ENCODE assay signal across 8 mouse cellular contexts in the genomic region with DNA sequence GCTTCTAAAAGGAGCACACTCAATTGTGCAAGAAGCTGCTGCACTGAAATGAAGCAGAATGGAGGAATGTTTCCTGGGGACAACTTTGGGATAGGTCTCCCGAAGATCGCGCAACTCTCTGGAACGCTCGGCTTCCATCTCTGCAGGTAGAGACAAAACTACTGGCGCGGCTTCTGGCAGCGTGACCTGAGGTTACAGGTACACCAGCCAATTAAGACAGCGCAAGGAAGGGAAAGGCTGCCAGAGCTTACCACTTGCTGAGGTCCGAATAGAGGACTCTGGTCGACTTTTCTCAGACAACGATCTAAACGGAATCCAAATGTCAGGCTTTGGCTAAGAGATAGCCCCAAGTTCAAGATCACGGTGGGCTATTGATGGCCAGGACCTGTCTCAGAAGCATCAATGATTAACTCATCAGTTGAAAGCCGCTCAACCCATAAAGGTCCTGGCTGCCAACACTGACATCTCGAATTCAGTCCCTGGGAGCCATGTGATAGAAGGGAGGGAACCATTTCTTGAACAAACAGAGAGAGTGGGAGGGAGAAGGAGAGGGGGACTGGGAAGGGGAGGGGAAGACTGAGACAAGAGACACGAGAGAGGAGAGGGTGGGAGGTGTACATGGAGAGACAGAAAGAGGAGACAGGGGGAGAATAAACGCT. TPM values are rescaled to one million over a fixed set of nuclear protein-coding genes. Genes with fewer than 3 reads are reported as not detected.
DNase-seq lines count a peak whose midpoint lies in the region; ATAC-seq and TF ChIP-seq lines count a peak whose summit lies in the region.

Gene Marc2, minus strand, starts transcription at position 360 of the 659 bp plus-strand sequence.

- TF ChIP-seq EP300 in heart, adult 2 months (IDR thresholded peaks at IDR 0.05; ENCODE audit: insufficient read depth, low read depth, low read length) = no peak
- 0 out of 4 replicates have a peak, but pooled peaks of 1 of the 2 experiments have one; percentile 3 for TF ChIP-seq EP300 in MEL (IDR thresholded peaks at IDR 0.05; ENCODE audit: low read depth in 1 of 2, low read length in 2 of 2)

- H3K9ac ChIP-seq in heart, adult 2 months (ENCODE audit: low read depth, low read length) = peak within 1 kb of the TSS; percentile 98
- H3K9ac ChIP-seq in MEL (ENCODE audit: control insufficient read depth, low read depth, low read length, poor library complexity, severe bottlenecking) = peak within 1 kb of the TSS; percentile 80
- H3K9ac ChIP-seq in midbrain, embryonic 12.5 days (replicated peaks) = peak within 1 kb of the TSS; percentile 83

- peak; percentile 31 for ATAC-seq in midbrain, embryonic 12.5 days (ENCODE audit: low FRiP score, low read depth)

- H3K36me3 ChIP-seq in heart, adult 2 months (ENCODE audit: control insufficient read depth, insufficient read depth, low read length) = no peaks in the 10 kb centered on the region
- peaks cover 0 to 9% of the 10 kb centered on the region in 2 experiments; a peak in 2 of 4 replicates for H3K36me3 ChIP-seq in MEL (ENCODE audit: control insufficient read depth in 1 of 2, insufficient read depth in 2 of 2, low read length in 2 of 2)
- H3K36me3 ChIP-seq in midbrain, embryonic 12.5 days = no peaks in the 10 kb centered on the region

- 2% methylated on average over 18 of the region's 18 CpGs for WGBS in heart, adult 2 months
- WGBS in midbrain, embryonic 12.5 days = 6% methylated on average over 18 of the region's 18 CpGs

- H3K27me3 ChIP-seq in heart, adult 2 months (ENCODE audit: control insufficient read depth, insufficient read depth, low read length) = no peaks in the 10 kb centered on the region
- no peaks in the 10 kb centered on the region for H3K27me3 ChIP-seq in MEL (ENCODE audit: control insufficient read depth in 1 of 2, insufficient read depth in 2 of 2, low read length in 2 of 2)
- peaks cover 40% of the 10 kb centered on the region for H3K27me3 ChIP-seq in midbrain, embryonic 12.5 days

- H3K4me2 ChIP-seq in midbrain, embryonic 12.5 days (replicated peaks) = peak within 1 kb of the TSS; percentile 87

- TF ChIP-seq POLR2A in heart, adult 2 months (IDR thresholded peaks at IDR 0.05; ENCODE audit: insufficient read depth, low read depth, low read length) = no peak
- TF ChIP-seq POLR2A in MEL (IDR thresholded peaks at IDR 0.05; ENCODE audit: control insufficient read depth in 1 of 2, insufficient read depth in 1 of 2, low read depth in 1 of 2, low read length in 2 of 2, poor library complexity in 1 of 2) = no peak

- H3K9me3 ChIP-seq in MEL (replicated peaks; ENCODE audit: insufficient read depth, low read length) = no peaks in the 10 kb centered on the region
- no peaks in the 10 kb centered on the region for H3K9me3 ChIP-seq in midbrain, embryonic 12.5 days

- peak in 1 of 2 experiments; percentile 28 for DNase-seq in heart, adult 2 months
- DNase-seq in heart, adult 9 months (ENCODE audit: low spot score in 2 of 2) = no peak
- DNase-seq in MEL (ENCODE audit: low read depth, low spot score) = peak; percentile 68
- peak; percentile 74 for DNase-seq in fat pad, adult 2 months (ENCODE audit: extremely low read depth, low read depth, low spot score)
- DNase-seq in heart, postnatal 25 days (ENCODE audit: low spot score) = no peak
- no peak for DNase-seq in layer of hippocampus, postnatal 25 days (ENCODE audit: extremely low spot score in 1 of 2, low spot score in 1 of 2)
- DNase-seq in testis, postnatal 10 days (ENCODE audit: low spot score) = no peak

- no peak for TF ChIP-seq RAD21 in MEL (IDR thresholded peaks at IDR 0.05; ENCODE audit: low read depth, low read length)

- peak within 1 kb of the TSS; percentile 97 for H3K27ac ChIP-seq in heart, adult 2 months
- H3K27ac ChIP-seq in MEL (ENCODE audit: control insufficient read depth, low read depth, low read length) = peak within 1 kb of the TSS; percentile 25
- H3K27ac ChIP-seq in midbrain, embryonic 12.5 days (replicated peaks) = peak within 1 kb of the TSS; percentile 10; the same call in 1 of the 2 replicates

- intact Hi-C loops in heart, adult 2 months (cut with DNase I) = loop anchor here (5.0 kb wide), 1 partner anchor 356 kb away; the partner anchor contains the start of gene Rab3gap2
- intact Hi-C loops in heart, postnatal 25 days (cut with DNase I) = no loop called here

- H3K4me1 ChIP-seq in heart, adult 2 months (ENCODE audit: control insufficient read depth, insufficient read depth, low read length) = peaks cover 11% of the 10 kb centered on the region
- H3K4me1 ChIP-seq in MEL (ENCODE audit: control insufficient read depth in 1 of 2, insufficient read depth in 2 of 2, low read length in 2 of 2) = peaks cover 10 to 11% of the 10 kb centered on the region in 2 experiments; a peak in 3 of 4 replicates
- peaks cover 15% of the 10 kb centered on the region for H3K4me1 ChIP-seq in midbrain, embryonic 12.5 days

- no peak for TF ChIP-seq CTCF in heart, adult 2 months (IDR thresholded peaks at IDR 0.05)
- no peak for TF ChIP-seq CTCF in MEL (IDR thresholded peaks at IDR 0.05 in 2 of 3, conservative IDR thresholded peaks at IDR 0.05 in 1 of 3; ENCODE audit: control insufficient read depth in 1 of 3, insufficient read depth in 1 of 3, low read depth in 2 of 3, low read length in 3 of 3, poor library complexity in 1 of 3, severe bottlenecking in 1 of 3)

- H3K4me3 ChIP-seq in heart, adult 2 months = peak within 1 kb of the TSS; percentile 98
- peak within 1 kb of the TSS; percentile 84 to 99 for H3K4me3 ChIP-seq in MEL (ENCODE audit: control insufficient read depth in 1 of 2, insufficient read depth in 1 of 2, low read depth in 2 of 2, low read length in 2 of 2)
- peak within 1 kb of the TSS; percentile 85 for H3K4me3 ChIP-seq in midbrain, embryonic 12.5 days

- peaks cover 1% of the 10 kb centered on the region; the same call in 1 of the 2 replicates for H3K79me2 ChIP-seq in heart, adult 2 months (replicated peaks; ENCODE audit: control insufficient read depth, insufficient read depth, low read length)
- H3K79me2 ChIP-seq in MEL (ENCODE audit: control insufficient read depth, insufficient read depth, low read length, poor library complexity) = peaks cover 23% of the 10 kb centered on the region

TF ChIP-seq in MEL, 35 proteins besides CTCF, POLR2A, EP300 and RAD21:
- TF ChIP-seq ZNF384 (IDR thresholded peaks at IDR 0.05; ENCODE audit: low read depth, low read length) = no peak
- no peak for TF ChIP-seq GABPA (IDR thresholded peaks at IDR 0.05; ENCODE audit: low read depth, low read length)
- TF ChIP-seq CHD2 (IDR thresholded peaks at IDR 0.05; ENCODE audit: low read length) = no peak
- TF ChIP-seq ETS1 (IDR thresholded peaks at IDR 0.05; ENCODE audit: low read depth, low read length) = 0 out of 2 replicates have a peak, but pooled peaks have one; percentile 8
- no peak for TF ChIP-seq MAFK (IDR thresholded peaks at IDR 0.05; ENCODE audit: borderline replicate concordance, low read depth, low read length)
- peak; percentile 22; the same call in 1 of the 2 replicates for TF ChIP-seq MAX (IDR thresholded peaks at IDR 0.05; ENCODE audit: low read length)
- no peak for TF ChIP-seq NELFE (IDR thresholded peaks at IDR 0.05; ENCODE audit: low read depth, low read length)
- peak; percentile 5; the same call in 1 of the 2 replicates for TF ChIP-seq MXI1 (IDR thresholded peaks at IDR 0.05; ENCODE audit: low read depth, low read length)
- peak; percentile 45; the same call in 1 of the 2 replicates for TF ChIP-seq USF1 (IDR thresholded peaks at IDR 0.05; ENCODE audit: low read depth, low read length)
- no peak for TF ChIP-seq TAL1 (IDR thresholded peaks at IDR 0.05; ENCODE audit: low read length)
- no peak; the same call in 1 of the 2 replicates for TF ChIP-seq TBP (IDR thresholded peaks at IDR 0.05; ENCODE audit: low read depth, low read length)
- no peak for TF ChIP-seq CHD1 (IDR thresholded peaks at IDR 0.05; ENCODE audit: low read depth, low read length)
- no peak for TF ChIP-seq KAT2A (conservative IDR thresholded peaks at IDR 0.05; ENCODE audit: low read depth, low read length)
- no peak for TF ChIP-seq MAZ (IDR thresholded peaks at IDR 0.05; ENCODE audit: low read depth, low read length)
- no peak for TF ChIP-seq MYC (IDR thresholded peaks at IDR 0.05; ENCODE audit: low read depth, low read length)

RNA-seq across cellular contexts. Expression of gene Marc2, which starts in this region (rescaled TPM):
- total RNA-seq in heart, adult 2 months (2021) = 100 to 1,000 TPM; 106 to 146 TPM
- 41.6 and 56.6 TPM in 2 replicates for polyA plus RNA-seq in heart, adult 2 months (2012; rRNA removed)
- total RNA-seq in MEL (2012; rRNA removed) = 97.6 and 99.4 TPM in 2 replicates
- 100 to 1,000 TPM in 1 of 2 experiments, not detected in 1; 281 TPM for polyA plus RNA-seq in MEL (2012; ENCODE audit: insufficient read depth in 1 of 2, insufficient read length in 2 of 2, low read depth in 1 of 2, low replicate concordance in 2 of 2, missing spikeins in 1 of 2)
- 100 to 1,000 TPM; 106 to 111 TPM for total RNA-seq in heart, postnatal 25 days (2021)
- 100 to 1,000 TPM; 107 to 112 TPM for total RNA-seq in layer of hippocampus, postnatal 25 days (2021)
- 88.4 and 97.3 TPM in 2 replicates for polyA plus RNA-seq in midbrain, embryonic 12.5 days (2016; fragmentation: Nextera tagmentation; extraction: Ambion mirVana)

Comparison
In these comparisons a context has a peak if more than half of its experiments do, and no peak if none do; other contexts are left out.
1. DNase-seq: peak in MEL (single experiment) and fat pad, adult 2 months (single experiment); none in heart, adult 9 months (0 of 2), heart, postnatal 25 days (single experiment), layer of hippocampus, postnatal 25 days (0 of 2) and testis, postnatal 10 days (single experiment).
2. H3K27ac ChIP-seq: peak in every context shown above with its lines; median percentile 97 in heart, adult 2 months; 25 in MEL; 10 in midbrain, embryonic 12.5 days.
3. Peak in every context shown above with its lines, with median percentiles within 50 percentile points of each other: H3K4me3 ChIP-seq and H3K9ac ChIP-seq.